Mouse (Mus musculus) intestine, embryonic 14.5 days (tissue): ENCODE results near the gene Ccdc125. TPM values are rescaled to one million over a fixed set of nuclear protein-coding genes. Genes with fewer than 3 reads are reported as not detected.
A peak's percentile ranks its signal among the peaks of the same experiment; 100 is the strongest.

Source experiments
- ATAC-seq: fragments of 200-750 bp; cut with Nextera tagmentation; replicated peaks from 2 replicates; pipeline ENCODE4 v1.8.0; 2017; ENCODE audit warnings: low read depth, moderate number of reproducible peaks, moderate TSS enrichment, moderate library complexity; ENCODE audit not compliant: low FRiP score, low TSS enrichment
- DNase-seq: peaks from one replicate; pipeline ENCODE4 v3.0.0-alpha.2; 2018; ENCODE audit warnings: low spot score
- H3K27ac ChIP-seq: fragments of 300-500 bp; sonication (generic); 2 replicates; pipeline ENCODE4 v1.5.1; 2014; ENCODE audit warnings: low read depth, mild to moderate bottlenecking, control low read depth
- H3K27me3 ChIP-seq: fragments of 300-500 bp; sonication (generic); replicated peaks from 2 replicates; pipeline ENCODE4 v1.6.1; 2014; ENCODE audit warnings: low read length, control low read depth; ENCODE audit not compliant: control insufficient read depth, insufficient read depth
- H3K36me3 ChIP-seq: fragments of 300-500 bp; sonication (generic); 2 replicates; pipeline ENCODE4 v1.6.1; 2014; ENCODE audit warnings: low read length, control low read depth; ENCODE audit not compliant: control insufficient read depth, insufficient read depth
- H3K4me1 ChIP-seq: fragments of 300-500 bp; sonication (generic); replicated peaks from 2 replicates; pipeline ENCODE4 v1.6.1; 2014; ENCODE audit warnings: low read length, control low read depth, mixed read lengths; ENCODE audit not compliant: control insufficient read depth, insufficient read depth
- H3K4me2 ChIP-seq: fragments of 300-500 bp; sonication (generic); 2 replicates; pipeline ENCODE4 v1.6.1; 2014; ENCODE audit warnings: low read length
- H3K4me3 ChIP-seq: fragments of 300-500 bp; sonication (generic); 2 replicates; pipeline ENCODE4 v1.5.1; 2014; ENCODE audit warnings: low read depth, low read length, control low read depth, mixed read lengths
- H3K9ac ChIP-seq: fragments of 300-500 bp; sonication (generic); 2 replicates; pipeline ENCODE4 v1.6.1; 2014; ENCODE audit warnings: mild to moderate bottlenecking, low read length
- H3K9me3 ChIP-seq: fragments of 300-500 bp; sonication (generic); 2 replicates; pipeline ENCODE4 v1.6.1; 2016; ENCODE audit warnings: low read length, control low read depth; ENCODE audit not compliant: control insufficient read depth
- WGBS: fragments of 180-500 bp; shearing (Covaris S2); extraction: QIAGEN DNeasy Blood & Tissue Kit; methylation state at CpG from one replicate; pipeline ENCODE4 v1.1.7; 2014; 5-methylcytosine and 5-hydroxymethylcytosine counted together
- polyA plus RNA-seq: library from polyadenylated mRNA; unstranded; fragments of >200 nt; fragmentation: Nextera tagmentation; extraction: Ambion mirVana; gene quantifications from 2 replicates; pipeline ENCODE4 v1.2.1, GENCODE M21; 2014

The Ccdc125 gene
- 9.3 and 10.1 TPM in 2 replicates for polyA plus RNA-seq

- H3K4me3 ChIP-seq = peak within 1 kb of the TSS; percentile 47
- H3K9me3 ChIP-seq = peaks cover 4% of the 10 kb centered on the region; the same call in 1 of the 2 replicates
- H3K36me3 ChIP-seq = peaks cover 10% of the 10 kb centered on the region
- peak within 1 kb of the TSS; percentile 40 for H3K9ac ChIP-seq
- H3K4me2 ChIP-seq = peak within 1 kb of the TSS; percentile 65
- peak within 1 kb of the TSS; percentile 82 for H3K27ac ChIP-seq
- DNase-seq (peak; percentile 83), ATAC-seq (peak; percentile 81)
- H3K4me1 ChIP-seq = no peaks in the 10 kb centered on the region
- under 1% methylated on average over 44 of the region's 44 CpGs for WGBS
- no peaks in the 10 kb centered on the region for H3K27me3 ChIP-seq
These were observed at the start of gene Ccdc125 for GRCm38 (mm10) chr13:100669291-100670022. Ccdc125 (plus strand) TSS chr13:100669717.

- H3K4me1 ChIP-seq = no peaks in the 10 kb centered on the region
- H3K4me2 ChIP-seq = no peak overlapping the region
- no peak overlapping the region for H3K9ac ChIP-seq
- no peaks in the 10 kb centered on the region; the same call in 1 of the 2 replicates for H3K27me3 ChIP-seq
- DNase-seq = no peak
- H3K9me3 ChIP-seq = no peaks in the 10 kb centered on the region
- peaks cover 81% of the 10 kb centered on the region for H3K36me3 ChIP-seq
- no peak overlapping the region for H3K27ac ChIP-seq
- H3K4me3 ChIP-seq = no peak overlapping the region
- no peak for ATAC-seq
- WGBS = 78% methylated on average over 4 of the region's 4 CpGs
These were observed 47.3 kb upstream of the Ccdc125 start for GRCm38 (mm10) chr13:100622241-100622640.

GRCm38 (mm10) chr13:100634106-100634691 lies 35.3 kb upstream of the Ccdc125 start:
- Histone ChIP-seq H3K36me3 (peaks cover 80% of the 10 kb centered on the region), H3K9me3 (no peaks in the 10 kb centered on the region), H3K4me1 (no peaks in the 10 kb centered on the region), H3K4me3 (no peak overlapping the region), H3K27ac (no peak overlapping the region), H3K9ac (no peak overlapping the region), H3K4me2 (no peak overlapping the region), H3K27me3 (no peaks in the 10 kb centered on the region)
- 93% methylated on average over 3 of the region's 3 CpGs for WGBS
- no peak for ATAC-seq
- no peak for DNase-seq

GRCm38 (mm10) chr13:100642471-100643209 lies 26.9 kb upstream of the Ccdc125 start:
- H3K9ac ChIP-seq = no peak overlapping the region
- no peak for DNase-seq

GRCm38 (mm10) chr13:100648223-100648622 lies 21.3 kb upstream of the Ccdc125 start:
- Histone ChIP-seq H3K36me3 (peaks cover 32% of the 10 kb centered on the region), H3K27ac (no peak overlapping the region), H3K9me3 (no peaks in the 10 kb centered on the region), H3K9ac (no peak overlapping the region), H3K4me2 (no peak overlapping the region), H3K4me1 (peaks cover 7% of the 10 kb centered on the region), H3K4me3 (no peak overlapping the region), H3K27me3 (no peaks in the 10 kb centered on the region)
- DNase-seq = no peak
- ATAC-seq = no peak
- WGBS = 97% methylated on average over 8 of the region's 8 CpGs

More at GRCm38 (mm10) chr13:100642471-100643209, 26.9 kb upstream of the Ccdc125 start:
- Histone ChIP-seq H3K9me3 (no peaks in the 10 kb centered on the region), H3K4me2 (no peak overlapping the region), H3K4me1 (no peaks in the 10 kb centered on the region), H3K27me3 (no peaks in the 10 kb centered on the region), H3K27ac (no peak overlapping the region), H3K36me3 (peaks cover 79% of the 10 kb centered on the region), H3K4me3 (no peak overlapping the region)
- 89% methylated on average over 4 of the region's 4 CpGs for WGBS
- no peak for ATAC-seq

GRCm38 (mm10) chr13:100650550-100651438 lies 18.7 kb upstream of the Ccdc125 start, which contains the start of the genes Ak6 and Rad17:
Ak6 (plus strand) TSS chr13:100650979.
Rad17 (minus strand) TSS chr13:100651051.
- Histone ChIP-seq H3K27me3 (no peaks in the 10 kb centered on the region), H3K27ac (peak within 1 kb of the TSS; percentile 97), H3K9ac (peak within 1 kb of the TSS; percentile 84), H3K4me3 (peak within 1 kb of the TSS; percentile 98), H3K4me1 (peaks cover 7% of the 10 kb centered on the region), H3K9me3 (no peaks in the 10 kb centered on the region), H3K4me2 (peak within 1 kb of the TSS; percentile 85), H3K36me3 (peaks cover 24% of the 10 kb centered on the region)
- under 1% methylated on average over 73 of the region's 73 CpGs for WGBS
- ATAC-seq (peak; percentile 99), DNase-seq (peak; percentile 99)

- Histone ChIP-seq H3K27ac (peak within 1 kb of the TSS; percentile 97), H3K9ac (peak within 1 kb of the TSS; percentile 84), H3K27me3 (no peaks in the 10 kb centered on the region), H3K4me1 (peaks cover 7% of the 10 kb centered on the region), H3K4me2 (peak within 1 kb of the TSS; percentile 85), H3K4me3 (peak within 1 kb of the TSS; percentile 98), H3K9me3 (no peaks in the 10 kb centered on the region), H3K36me3 (peaks cover 20% of the 10 kb centered on the region)
- DNase-seq = no peak
- 1% methylated on average over 62 of the region's 63 CpGs for WGBS
- ATAC-seq = no peak
These were observed 17.9 kb upstream of the Ccdc125 start, which contains the start of gene Taf9 for GRCm38 (mm10) chr13:100651439-100652186. Taf9 (plus strand) TSS chr13:100651579.
